Mouse (Mus musculus): ENCODE measurements around the gene Zfp57.
"Not testable (repeated sequence)": the region's sequence is repeated elsewhere in the genome, so short reads cannot be mapped to it uniquely, and the experiment has no call there.

Zfp57 gene

GRCm38 (mm10) chr17:37000863-37001262 is at the start of gene Zfp57:
TSS of gene Zfp57 (plus strand) at chr17:37001163.
- no peak for DNase-seq

- no peak for DNase-seq
Measured at GRCm38 (mm10) chr17:36952631-36953030, 48.3 kb upstream of the Zfp57 start.

- DNase-seq = no peak
Measured at GRCm38 (mm10) chr17:36953062-36953461, 47.9 kb upstream of the Zfp57 start.

- peak; percentile 94 to 96 for DNase-seq
Measured at GRCm38 (mm10) chr17:36957999-36958743, 42.8 kb upstream of the Zfp57 start, which contains the start of the genes Znrd1 and Znrd1as. TSS of gene Znrd1 (minus strand) at chr17:36958559. TSS of gene Znrd1as (plus strand) at chr17:36958592.

GRCm38 (mm10) chr17:36958884-36959283 is 42.1 kb upstream of the Zfp57 start:
- DNase-seq = no peak

- DNase-seq = no peak
Measured at GRCm38 (mm10) chr17:36961125-36961524, 39.8 kb upstream of the Zfp57 start.

GRCm38 (mm10) chr17:36966875-36967274 is 34.1 kb upstream of the Zfp57 start:
- no peak for DNase-seq

- no peak for DNase-seq
Measured at GRCm38 (mm10) chr17:36970316-36970890, 30.6 kb upstream of the Zfp57 start.

GRCm38 (mm10) chr17:36971172-36971850 is 29.7 kb upstream of the Zfp57 start:
- DNase-seq = no peak

- DNase-seq = peak in 1 of 2 experiments; percentile 35
Measured at GRCm38 (mm10) chr17:36972791-36973190, 28.2 kb upstream of the Zfp57 start.

- DNase-seq = no peak
Measured at GRCm38 (mm10) chr17:36973271-36973787, 27.6 kb upstream of the Zfp57 start.

GRCm38 (mm10) chr17:36981221-36981813 is 19.6 kb upstream of the Zfp57 start, which contains the start of gene 2410137M14Rik:
TSS of gene 2410137M14Rik (minus strand) at chr17:36981237.
- DNase-seq = peak in 1 of 2 experiments; percentile 31

- no peak for DNase-seq
Measured at GRCm38 (mm10) chr17:36981845-36982244, 19.1 kb upstream of the Zfp57 start.

GRCm38 (mm10) chr17:36982253-36983155 is 18.5 kb upstream of the Zfp57 start:
- DNase-seq = no peak

- no peak for DNase-seq
Measured at GRCm38 (mm10) chr17:36988475-36988874, 12.5 kb upstream of the Zfp57 start.

GRCm38 (mm10) chr17:36989437-36989836 is 11.5 kb upstream of the Zfp57 start, which contains the start of gene H2-M5:
TSS of gene H2-M5 (minus strand) at chr17:36989537.
- DNase-seq = no peak

GRCm38 (mm10) chr17:36990630-36991029 is 10.3 kb upstream of the Zfp57 start:
- DNase-seq = not testable (repeated sequence)

GRCm38 (mm10) chr17:36992336-36993104 is 8.4 kb upstream of the Zfp57 start:
- no peak for DNase-seq

- DNase-seq = no peak
Measured at GRCm38 (mm10) chr17:36993770-36994325, 7.1 kb upstream of the Zfp57 start.

- no peak for DNase-seq
Measured at GRCm38 (mm10) chr17:36994528-36994927, 6.4 kb upstream of the Zfp57 start.

GRCm38 (mm10) chr17:36995448-36995847 is 5.5 kb upstream of the Zfp57 start:
- DNase-seq = no peak
